Mouse (Mus musculus) lung, embryonic 14.5 days (tissue): Measurements from ENCODE around the gene Shank2. TPM values are rescaled to one million over a fixed set of nuclear protein-coding genes. Genes with fewer than 3 reads are reported as not detected.

ENCODE experiments used
- ATAC-seq: fragments of 200-750 bp; cut with Nextera tagmentation; 2 replicates; pipeline ENCODE4 v1.8.0; 2017; ENCODE audit warnings: mild to moderate bottlenecking, moderate TSS enrichment, moderate library complexity; ENCODE audit not compliant: insufficient read depth
- DNase-seq: peaks from one replicate; pipeline ENCODE4 v3.0.0-alpha.2; 2015
- H3K27ac ChIP-seq: fragments of 300-500 bp; sonication (generic); 2 replicates; pipeline ENCODE4 v1.5.1; 2014; ENCODE audit warnings: low read depth, mild to moderate bottlenecking, moderate library complexity
- H3K27me3 ChIP-seq: fragments of 300-500 bp; sonication (generic); 2 replicates; pipeline ENCODE4 v1.6.1; 2014; ENCODE audit warnings: low read length, control low read depth; ENCODE audit not compliant: insufficient read depth
- H3K36me3 ChIP-seq: fragments of 300-500 bp; sonication (generic); 2 replicates; pipeline ENCODE4 v1.6.1; 2014; ENCODE audit warnings: control low read depth; ENCODE audit not compliant: insufficient read depth
- H3K4me1 ChIP-seq: fragments of 300-500 bp; sonication (generic); 2 replicates; pipeline ENCODE4 v1.6.1; 2014; ENCODE audit warnings: antibody characterized with exemption, control low read depth; ENCODE audit not compliant: insufficient read depth
- H3K4me2 ChIP-seq: fragments of 300-500 bp; sonication (generic); 2 replicates; pipeline ENCODE4 v1.6.1; 2014; ENCODE audit warnings: mild to moderate bottlenecking
- H3K4me3 ChIP-seq: fragments of 300-500 bp; sonication (generic); 2 replicates; pipeline ENCODE4 v1.5.1; 2014; ENCODE audit warnings: low read depth, low read length
- H3K9ac ChIP-seq: fragments of 300-500 bp; sonication (generic); 2 replicates; pipeline ENCODE4 v1.6.1; 2014
- H3K9me3 ChIP-seq: fragments of 300-500 bp; sonication (generic); 2 replicates; pipeline ENCODE4 v1.6.1; 2016; ENCODE audit warnings: low read depth, low read length, control low read depth
- CTCF ChIP-seq: IDR thresholded peaks from 2 replicates; pipeline ENCODE4 v1.5.1; 2016; ENCODE audit warnings: antibody characterized with exemption, low read depth
- WGBS: fragments of 180-500 bp; shearing (Covaris S2); extraction: QIAGEN DNeasy Blood & Tissue Kit; methylation state at CpG from one replicate; pipeline ENCODE4 v1.1.7; 2014; 5-methylcytosine and 5-hydroxymethylcytosine counted together
- polyA plus RNA-seq: library from polyadenylated mRNA; unstranded; fragments of >200 nt; fragmentation: Nextera tagmentation; extraction: Ambion mirVana; gene quantifications from 2 replicates; pipeline ENCODE4 v1.2.1, GENCODE M21; 2014

The Shank2 gene
- polyA plus RNA-seq, 1 experiment from 2014 or later = 2.1 TPM

DNA sequence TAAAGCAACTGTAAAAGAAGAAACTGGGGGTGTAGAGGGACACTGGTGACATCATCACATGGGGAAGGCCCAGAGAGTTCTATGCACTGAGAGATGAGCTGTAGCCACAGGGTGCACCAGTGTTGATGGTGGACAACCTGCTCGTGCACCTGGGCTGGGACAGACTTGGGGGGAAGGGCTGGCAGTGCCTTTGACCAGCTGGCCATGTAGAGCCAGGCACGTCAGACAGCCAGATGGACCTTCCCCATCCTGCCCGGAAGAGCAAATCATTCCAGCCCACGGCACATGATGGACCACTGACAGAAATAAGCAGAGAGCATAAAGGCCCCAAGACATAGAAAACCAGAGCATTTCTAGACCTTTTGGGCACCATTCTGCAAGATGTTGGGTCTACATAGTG lies 299.9 kb downstream of the Shank2 start:
- no peaks in the 10 kb centered on the region for H3K27me3 ChIP-seq
- ATAC-seq (no peak), DNase-seq (no peak)
- no peak for TF ChIP-seq CTCF
- H3K9ac ChIP-seq = no peak overlapping the region
- H3K4me3 ChIP-seq = no peak overlapping the region
- no peak overlapping the region for H3K27ac ChIP-seq
- no peaks in the 10 kb centered on the region for H3K4me1 ChIP-seq
- H3K36me3 ChIP-seq = no peaks in the 10 kb centered on the region
- WGBS = 76% methylated on average over 4 of the region's 4 CpGs
- H3K4me2 ChIP-seq = no peak overlapping the region
- H3K9me3 ChIP-seq = no peaks in the 10 kb centered on the region

DNA sequence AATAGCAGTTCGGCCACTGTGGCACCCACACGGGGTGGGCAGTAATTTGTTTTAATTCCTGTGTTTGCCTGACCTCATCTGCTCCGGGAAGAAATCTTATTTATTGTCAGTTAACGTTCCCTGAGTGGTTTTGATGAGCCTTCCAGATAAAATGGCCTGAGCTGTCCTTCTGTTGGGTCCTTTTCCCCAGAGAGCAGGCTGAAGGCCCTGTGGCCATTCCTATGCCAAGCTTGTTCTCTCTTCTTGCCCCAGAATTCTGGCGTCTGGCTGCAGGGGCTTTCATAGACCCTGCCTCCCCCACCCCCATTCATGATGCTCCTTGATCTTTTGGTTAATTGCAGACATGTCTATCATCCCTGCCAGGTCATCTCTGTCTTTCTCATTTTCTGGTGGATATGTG lies 300.8 kb downstream of the Shank2 start:
- H3K9me3 ChIP-seq = no peaks in the 10 kb centered on the region
- ATAC-seq (no peak), DNase-seq (no peak)

DNA sequence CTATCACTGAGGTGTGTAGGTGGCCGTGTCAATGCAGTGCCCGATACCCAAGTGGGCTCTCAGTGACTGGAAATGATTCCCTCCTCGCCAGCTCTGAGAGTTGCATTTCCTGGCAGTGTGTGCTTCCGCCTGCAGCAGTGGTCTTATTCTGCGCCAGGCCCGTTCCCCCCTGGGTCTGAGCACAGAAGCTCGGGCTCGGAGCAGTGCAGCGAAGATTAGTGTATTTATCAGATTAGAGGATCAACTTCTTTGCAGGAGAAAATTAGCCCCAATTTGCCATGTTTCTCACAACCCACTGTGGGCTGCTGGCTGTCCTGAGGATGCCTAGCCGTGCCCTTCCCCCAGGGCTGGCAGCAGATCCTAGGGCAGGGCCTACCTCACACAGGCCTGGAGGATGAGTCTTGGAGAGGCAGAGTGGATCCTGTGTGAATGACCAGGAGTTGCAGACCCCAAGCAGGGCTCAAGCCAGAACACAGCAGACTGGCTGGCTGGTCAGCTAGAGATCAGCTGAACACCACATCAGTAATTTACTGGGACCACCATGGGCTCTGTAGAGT lies 306.2 kb downstream of the Shank2 start:
- no peak for TF ChIP-seq CTCF
- DNase-seq (no peak), ATAC-seq (no peak)
- H3K4me2 ChIP-seq = no peak overlapping the region
- no peak overlapping the region for H3K4me3 ChIP-seq
- H3K36me3 ChIP-seq = no peaks in the 10 kb centered on the region
- no peaks in the 10 kb centered on the region for H3K9me3 ChIP-seq
- whole genome bisulfite sequencing = 82% methylated on average over 10 of the region's 10 CpGs
- H3K27me3 ChIP-seq = no peaks in the 10 kb centered on the region
- H3K9ac ChIP-seq = no peak overlapping the region
- no peak overlapping the region for H3K27ac ChIP-seq
- H3K4me1 ChIP-seq = no peaks in the 10 kb centered on the region

More for the DNA sequence above, 300.8 kb downstream of the Shank2 start:
- Histone ChIP-seq H3K4me1 (no peaks in the 10 kb centered on the region), H3K27me3 (no peaks in the 10 kb centered on the region), H3K4me2 (no peak overlapping the region), H3K36me3 (no peaks in the 10 kb centered on the region), H3K27ac (no peak overlapping the region), H3K4me3 (no peak overlapping the region), H3K9ac (no peak overlapping the region)
- no peak for TF ChIP-seq CTCF
- WGBS = 70% methylated on average over 5 of the region's 5 CpGs

DNA sequence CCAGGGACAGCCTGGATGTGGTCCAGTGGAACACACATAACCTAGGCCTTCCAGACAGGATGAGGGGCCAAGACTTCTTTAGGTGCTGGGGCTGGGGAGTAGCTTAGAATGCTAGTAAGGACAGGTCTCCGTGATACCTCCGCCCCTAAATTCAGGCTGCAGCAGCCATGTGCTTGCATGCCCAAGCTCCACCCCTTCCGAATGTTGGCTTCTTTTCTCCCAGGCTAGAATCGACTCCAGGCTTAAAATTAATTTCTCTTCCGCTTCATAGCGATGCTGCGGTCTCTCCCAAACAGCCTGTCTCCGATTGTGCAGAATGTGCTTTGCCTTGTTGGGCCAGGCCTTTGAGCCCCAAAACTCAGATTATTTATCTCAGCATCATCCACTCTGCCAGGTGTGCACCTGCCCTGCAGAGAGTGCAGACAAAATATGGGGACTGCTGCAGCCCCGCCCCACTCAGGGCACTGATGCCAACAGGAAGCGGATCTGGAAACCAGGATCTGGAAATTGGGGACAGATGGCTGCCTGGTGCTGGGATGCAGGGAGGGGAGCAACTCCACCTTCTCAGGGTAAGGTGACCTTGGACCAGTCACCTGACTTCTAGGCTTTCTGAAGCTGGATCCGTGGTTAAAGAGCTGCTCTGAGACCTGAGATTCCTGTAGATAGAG lies 312.8 kb downstream of the Shank2 start:
- Histone ChIP-seq H3K4me1 (no peaks in the 10 kb centered on the region), H3K9ac (no peak overlapping the region), H3K9me3 (no peaks in the 10 kb centered on the region), H3K27me3 (no peaks in the 10 kb centered on the region), H3K36me3 (no peaks in the 10 kb centered on the region), H3K4me3 (no peak overlapping the region), H3K4me2 (no peak overlapping the region), H3K27ac (no peak overlapping the region)
- TF ChIP-seq CTCF = no peak
- DNase-seq = no peak
- ATAC-seq = no peak
- WGBS = 81% methylated on average over 11 of the region's 11 CpGs

DNA sequence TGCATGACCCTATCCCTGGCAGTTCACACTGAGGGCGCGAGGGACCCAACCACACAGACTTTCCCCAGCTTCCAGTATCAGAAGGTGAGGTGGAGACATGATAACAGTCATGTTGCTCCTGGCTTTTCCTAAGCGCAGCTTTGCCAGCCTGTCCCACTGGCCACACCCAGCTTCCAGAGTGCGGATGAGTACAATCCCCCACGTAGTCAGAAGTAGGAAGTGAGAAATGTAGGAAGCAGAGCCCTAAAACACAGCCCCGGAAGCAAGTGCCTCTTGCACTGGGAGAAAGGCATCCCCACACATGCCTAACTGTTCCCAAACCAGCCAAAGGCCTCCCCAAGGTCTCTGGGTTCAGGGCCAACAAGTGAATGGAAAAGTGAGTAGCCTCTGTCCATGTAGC lies 314.5 kb downstream of the Shank2 start:
- Histone ChIP-seq H3K27me3 (no peaks in the 10 kb centered on the region), H3K4me3 (no peak overlapping the region), H3K27ac (no peak overlapping the region), H3K4me2 (no peak overlapping the region), H3K4me1 (no peaks in the 10 kb centered on the region), H3K9ac (no peak overlapping the region), H3K36me3 (no peaks in the 10 kb centered on the region), H3K9me3 (no peaks in the 10 kb centered on the region)
- DNase-seq (no peak), ATAC-seq (no peak)
- 81% methylated on average over 6 of the region's 6 CpGs for WGBS
- no peak for TF ChIP-seq CTCF

DNA sequence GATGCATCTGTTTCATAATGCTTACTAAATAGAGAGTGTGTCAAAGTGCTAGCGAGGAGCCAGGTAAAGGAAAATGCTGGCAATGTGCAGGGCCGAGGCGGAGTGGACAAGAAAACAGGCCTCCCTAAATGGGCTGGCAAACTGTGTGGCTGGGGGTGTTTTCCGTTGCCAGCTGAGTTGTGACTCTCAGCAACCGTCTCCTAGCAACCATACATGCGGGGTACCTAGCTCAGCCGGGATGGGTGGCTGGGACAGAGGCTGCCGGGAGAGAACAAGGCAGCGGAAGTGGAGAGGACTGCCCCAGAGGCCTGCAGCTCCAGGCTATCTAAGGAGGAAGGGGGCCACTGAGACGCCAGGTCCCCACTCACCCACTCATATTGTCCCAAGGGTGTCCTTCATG lies 315.1 kb downstream of the Shank2 start:
- Histone ChIP-seq H3K9me3 (no peaks in the 10 kb centered on the region), H3K36me3 (no peaks in the 10 kb centered on the region), H3K4me1 (no peaks in the 10 kb centered on the region), H3K9ac (no peak overlapping the region), H3K27ac (no peak overlapping the region), H3K4me3 (no peak overlapping the region), H3K4me2 (no peak overlapping the region), H3K27me3 (no peaks in the 10 kb centered on the region)
- ATAC-seq (no peak), DNase-seq (no peak)
- TF ChIP-seq CTCF = no peak
- WGBS = 41% methylated on average over 10 of the region's 10 CpGs

DNA sequence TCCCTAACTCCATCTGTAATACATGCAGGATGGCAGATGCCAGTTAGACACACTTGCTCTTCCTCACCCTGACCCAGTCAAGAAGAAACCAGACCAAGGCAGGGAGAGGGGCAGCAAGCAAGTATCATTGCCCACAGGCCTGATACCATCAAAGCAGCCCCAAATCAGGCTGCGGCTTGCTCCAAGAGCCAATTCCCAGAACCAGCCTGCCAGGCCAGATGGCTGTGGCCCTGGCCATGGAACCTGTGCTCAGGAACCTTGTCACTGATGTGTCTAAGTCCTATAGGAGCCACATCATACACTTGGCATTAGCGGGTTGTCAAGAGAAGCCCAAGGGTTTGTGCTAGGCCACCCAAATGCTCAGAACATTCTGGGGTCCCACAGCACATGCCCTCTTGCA lies 322.3 kb downstream of the Shank2 start:
- Histone ChIP-seq H3K27ac (no peak overlapping the region), H3K36me3 (no peaks in the 10 kb centered on the region), H3K4me3 (no peak overlapping the region), H3K27me3 (no peaks in the 10 kb centered on the region), H3K4me1 (no peaks in the 10 kb centered on the region), H3K4me2 (no peak overlapping the region), H3K9ac (no peak overlapping the region), H3K9me3 (no peaks in the 10 kb centered on the region)
- ATAC-seq (no peak), DNase-seq (no peak)
- 94% methylated on average over 2 of the region's 2 CpGs for WGBS
- no peak for TF ChIP-seq CTCF
